Mouse (Mus musculus) megakaryocyte, adult 5-6 weeks (primary cell): ENCODE data around the gene Rab37. TPM values are rescaled to one million over a fixed set of nuclear protein-coding genes. Genes with fewer than 3 reads are reported as not detected.

ENCODE experiments used
- ATAC-seq: 2 replicates; pipeline ENCODE4 v1.8.0; 2016; ENCODE audit warnings: mild to moderate bottlenecking, inconsistent platforms; ENCODE audit not compliant: poor library complexity, severe bottlenecking
- total RNA-seq, 2 experiments: library from RNA; stranded (forward) in 1 of 2; stranded (reverse) in 1 of 2; fragments of 153-499, 151-499 nt in 1 of 2; fragments of 221-1000, 200-1000 nt in 1 of 2; gene quantifications; 2 replicates each; pipeline versions ENCODE4 v1.2.3 to v1.2.4; 2015 to 2017

Gene Rab37
- total RNA-seq, 2 experiments from 2014 or later: 4.8 to 8.9 TPM

- no peak for ATAC-seq
Measured at GRCm38 (mm10) chr11:115129508-115130126, 38.4 kb downstream of the Rab37 start.

GRCm38 (mm10) chr11:115131768-115132381, 40.6 kb downstream of the Rab37 start:
- no peak for ATAC-seq

- peak; percentile 97 for ATAC-seq
Measured at GRCm38 (mm10) chr11:115133800-115134199, 42.6 kb downstream of the Rab37 start, which contains the start of gene Cd300lf. Gene Cd300lf, minus strand, starts transcription at chr11:115133992.

- peak; percentile 91 for ATAC-seq
Measured at GRCm38 (mm10) chr11:115138597-115139262, 47.5 kb downstream of the Rab37 start.

DNA sequence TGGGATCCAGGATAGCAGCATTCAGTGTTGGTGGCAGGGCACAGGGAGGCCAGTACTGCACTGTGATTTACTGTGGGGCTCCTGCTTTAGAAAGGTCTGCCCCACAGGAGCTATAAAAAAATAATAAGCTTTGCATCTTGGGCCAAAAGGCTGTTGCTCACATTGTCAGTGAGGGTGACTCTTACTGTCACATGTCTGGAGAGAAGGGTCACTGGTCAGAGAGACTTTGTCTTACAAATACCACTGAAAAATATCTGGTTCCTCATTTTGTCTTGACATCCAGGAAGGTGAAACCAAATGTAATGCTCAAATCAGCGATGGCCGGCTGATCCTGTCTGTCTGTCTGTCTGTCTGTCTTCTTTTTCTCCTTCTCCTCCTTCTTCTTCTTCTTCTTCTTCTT, 50.7 kb downstream of the Rab37 start:
- ATAC-seq: peak; percentile 59

DNA sequence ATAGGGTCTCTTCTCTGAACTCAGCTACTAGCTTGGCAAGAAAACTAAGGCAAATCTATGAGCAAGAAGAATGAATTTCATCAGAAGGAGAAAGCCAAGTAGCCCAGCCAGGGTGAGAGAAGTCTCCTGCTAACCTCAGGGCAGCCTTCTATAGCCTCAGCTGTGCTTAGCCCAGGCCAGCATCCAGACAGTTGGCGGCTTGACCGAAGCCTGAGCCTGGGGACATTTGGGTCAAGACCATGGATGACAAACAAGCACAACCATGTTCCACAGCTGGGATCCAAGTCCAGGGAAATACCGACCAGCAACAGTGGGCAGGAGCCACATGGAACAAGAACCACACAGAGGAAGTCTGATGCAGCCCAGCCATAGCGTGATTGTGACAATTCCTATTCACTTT, 56.6 kb downstream of the Rab37 start:
- no peak for ATAC-seq

DNA sequence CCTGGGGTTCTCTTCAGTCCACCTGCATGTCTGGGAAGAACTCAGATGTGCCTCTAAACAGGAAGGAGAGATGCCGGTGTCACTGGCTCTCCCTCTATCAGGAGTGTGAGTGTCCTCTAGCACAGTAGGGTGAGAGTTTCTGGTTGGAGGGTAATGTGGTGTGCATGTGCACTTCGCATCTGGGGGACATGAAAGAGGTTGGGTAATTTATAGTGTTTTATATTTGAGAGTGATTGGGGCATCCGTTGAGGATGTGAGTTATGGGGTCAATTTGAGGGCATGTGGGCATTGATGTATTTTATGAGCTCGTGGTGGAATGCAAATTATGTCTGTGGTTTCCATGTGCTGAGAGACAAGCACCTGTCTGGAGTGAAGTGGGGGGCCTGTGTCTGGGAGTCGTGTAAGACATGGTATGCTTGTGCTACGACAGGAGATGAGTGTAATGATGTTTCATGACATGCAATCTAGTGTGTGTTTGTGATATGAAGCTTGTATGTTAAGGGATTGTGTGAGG, 59.6 kb downstream of the Rab37 start:
- ATAC-seq: no peak

- ATAC-seq: no peak
Measured at GRCm38 (mm10) chr11:115151755-115152429, 60.7 kb downstream of the Rab37 start.

DNA sequence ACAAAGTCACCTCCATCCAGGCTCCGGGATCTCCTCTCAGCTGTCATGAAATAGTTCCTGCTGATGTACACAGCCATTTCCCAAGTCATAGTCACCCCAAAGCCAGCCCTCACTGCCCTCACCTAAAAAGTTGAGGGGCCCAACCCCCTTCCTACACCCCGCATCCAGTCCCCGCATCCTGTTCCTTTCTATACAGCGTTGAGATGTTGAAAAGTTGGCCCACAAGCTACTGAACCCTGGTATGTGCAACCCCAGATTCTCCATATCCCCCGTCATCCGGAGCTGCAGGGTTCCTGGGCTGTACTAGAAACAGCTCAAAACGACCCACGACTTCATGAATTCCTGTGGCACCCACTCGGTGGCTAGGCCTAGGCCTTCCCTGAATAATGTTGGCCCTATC, 61.9 kb downstream of the Rab37 start:
- no peak for ATAC-seq

GRCm38 (mm10) chr11:115153699-115154292, 62.6 kb downstream of the Rab37 start:
- peak; percentile 91 for ATAC-seq

- no peak for ATAC-seq
Measured at GRCm38 (mm10) chr11:115155053-115155634, 63.9 kb downstream of the Rab37 start.

- ATAC-seq: peak; percentile 5; the same call in 1 of the 2 replicates
Measured at GRCm38 (mm10) chr11:115157933-115158719, 66.9 kb downstream of the Rab37 start.

DNA sequence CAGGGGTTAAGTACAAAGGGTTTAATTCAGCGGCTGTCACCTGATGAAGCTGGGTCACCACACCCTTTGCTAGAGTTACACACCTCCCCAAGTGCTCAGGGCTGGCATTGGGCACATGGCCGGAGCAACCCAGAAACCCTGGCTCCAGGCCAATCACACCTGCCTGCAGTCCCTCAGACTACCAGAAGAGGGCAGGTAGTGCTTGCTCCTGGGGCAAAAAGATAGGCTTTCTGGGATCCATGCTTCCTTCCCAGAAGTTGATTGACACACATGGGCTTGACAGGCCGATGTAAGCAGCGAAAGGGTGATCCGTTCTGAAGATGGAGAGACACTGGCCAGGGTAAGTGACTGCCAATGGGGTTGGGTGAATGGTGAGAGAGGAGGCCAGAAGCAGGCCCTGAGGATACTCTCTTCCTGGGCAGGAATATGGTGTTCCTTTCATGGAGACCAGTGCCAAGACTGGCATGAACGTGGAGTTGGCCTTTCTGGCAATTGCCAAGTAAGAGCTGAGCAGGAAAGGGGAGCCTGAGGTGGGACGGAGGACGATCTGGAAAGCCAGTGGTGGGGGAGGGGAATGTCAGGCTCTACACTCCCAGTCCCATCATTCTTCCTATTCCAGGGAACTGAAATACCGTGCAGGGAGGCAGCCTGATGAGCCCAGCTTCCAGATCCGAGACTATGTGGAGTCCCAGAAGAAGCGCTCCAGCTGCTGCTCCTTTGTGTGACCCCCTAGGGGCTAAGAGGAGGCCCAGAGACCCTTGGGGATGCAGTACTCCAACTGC, 69.0 kb downstream of the Rab37 start:
- ATAC-seq: no peak

GRCm38 (mm10) chr11:115160883-115161577, 69.8 kb downstream of the Rab37 start:
- 0 out of 2 replicates have a peak, but pooled peaks have one; percentile 16 for ATAC-seq

DNA sequence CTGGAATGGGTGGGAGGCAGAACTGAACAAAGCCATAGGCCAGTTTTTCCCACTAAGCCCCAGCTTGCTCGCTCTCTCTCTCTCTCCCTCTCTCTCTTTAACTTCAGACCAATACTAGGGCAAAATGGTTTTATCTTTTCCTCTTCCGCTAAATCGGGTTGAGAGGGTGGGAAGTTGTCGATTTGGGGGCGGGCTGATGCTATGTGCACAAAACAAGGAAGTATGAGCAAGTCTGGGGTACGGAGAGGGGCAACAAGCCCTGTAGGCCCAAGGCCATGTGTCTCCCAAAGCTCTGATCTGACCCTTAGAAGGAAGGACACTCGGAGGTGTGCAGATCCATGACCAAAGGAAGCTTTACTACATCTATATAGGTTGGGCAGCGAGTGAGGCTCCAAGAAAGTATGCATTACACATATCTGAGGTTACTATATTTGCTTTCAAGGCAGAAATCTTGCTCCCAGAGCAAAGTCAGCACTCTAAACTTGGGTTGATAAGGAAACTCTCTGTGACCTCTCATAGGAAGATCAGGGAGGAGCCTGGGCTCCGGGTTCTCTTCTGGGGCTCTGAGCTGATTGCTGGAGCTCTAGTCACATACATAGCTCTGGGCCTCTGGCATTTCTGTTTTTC, 70.5 kb downstream of the Rab37 start:
- 0 out of 2 replicates have a peak, but pooled peaks have one; percentile 2 for ATAC-seq

GRCm38 (mm10) chr11:115162205-115162601, 71.0 kb downstream of the Rab37 start:
- ATAC-seq: no peak

GRCm38 (mm10) chr11:115162832-115163480, 71.7 kb downstream of the Rab37 start, which contains the start of gene Slc9a3r1:
Gene Slc9a3r1, plus strand, starts transcription at chr11:115163341.
- ATAC-seq: peak; percentile 83
